Mouse (Mus musculus): ENCODE results near the gene Loxl4.

- TF ChIP-seq CTCF (IDR thresholded peaks at IDR 0.05; ENCODE audit: low read depth, low read length), result no peak
- no peak for TF ChIP-seq POLR2AphosphoS5 (IDR thresholded peaks at IDR 0.05; ENCODE audit: insufficient replicate concordance, low read depth, low read length)
- TF ChIP-seq TAL1 (conservative IDR thresholded peaks at IDR 0.05; ENCODE audit: low read depth, low read length), result no peak
- no peak for TF ChIP-seq GATA1 (IDR thresholded peaks at IDR 0.05; ENCODE audit: borderline replicate concordance, low read length)
- TF ChIP-seq GATA2 (IDR thresholded peaks at IDR 0.05; ENCODE audit: borderline replicate concordance, low read depth, low read length), result no peak
Observed at GRCm38 (mm10) chr19:42636631-42637030, 24.0 kb upstream of the Loxl4 start.

All from G1E (cell line).